Mouse (Mus musculus): Measurements from ENCODE around the gene Cadps.

DNA sequence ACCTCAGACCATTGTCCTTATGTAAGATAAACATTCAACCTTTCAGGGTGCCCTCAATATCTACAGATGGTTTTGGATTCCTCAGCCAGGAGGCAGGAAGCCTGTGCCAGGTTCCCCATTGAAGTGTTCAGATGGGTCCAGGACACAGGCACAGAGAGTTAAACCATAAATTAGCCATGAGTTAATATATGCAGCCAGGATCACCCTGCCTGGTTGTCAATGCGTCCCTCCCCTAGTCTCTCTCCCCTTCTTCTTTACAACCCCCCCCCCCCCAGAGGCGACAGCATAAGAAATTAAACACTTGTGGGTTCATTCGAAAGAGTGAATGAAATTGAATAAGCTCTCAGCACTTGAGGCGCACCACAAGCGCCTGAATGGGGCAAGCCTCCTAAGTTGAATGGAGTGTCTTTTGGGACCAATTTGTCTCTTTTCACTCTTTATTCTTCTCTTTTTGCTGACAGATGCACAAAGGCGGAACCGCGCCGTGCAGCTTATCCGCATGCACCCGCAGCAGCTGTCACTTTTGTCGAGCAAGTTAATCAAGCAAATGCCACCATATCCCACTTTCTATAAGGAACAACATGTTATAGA is 429.5 kb downstream of the Cadps start:
- TF ChIP-seq POLR2A (IDR thresholded peaks at IDR 0.05; ENCODE audit: extremely low read depth, insufficient read depth, low read length) (no peak), CTCF (IDR thresholded peaks at IDR 0.05; ENCODE audit: low read depth, low read length) (no peak)
